Mouse (Mus musculus) ES-Bruce4 (cell line): ENCODE measurements around the gene Kcna7.

ENCODE experiments used
- CTCF ChIP-seq: IDR thresholded peaks from one replicate; pipeline ENCODE4 v1.8.1; 2011; ENCODE audit warnings: low read depth, low read length
- EP300 ChIP-seq: IDR thresholded peaks from 2 replicates; pipeline ENCODE4 v1.6.1; 2011; ENCODE audit warnings: low read depth, low read length; ENCODE audit not compliant: insufficient read depth
- POLR2A ChIP-seq: IDR thresholded peaks from one replicate; pipeline ENCODE4 v1.8.1; 2011; ENCODE audit warnings: low read length; ENCODE audit not compliant: insufficient read depth

DNA sequence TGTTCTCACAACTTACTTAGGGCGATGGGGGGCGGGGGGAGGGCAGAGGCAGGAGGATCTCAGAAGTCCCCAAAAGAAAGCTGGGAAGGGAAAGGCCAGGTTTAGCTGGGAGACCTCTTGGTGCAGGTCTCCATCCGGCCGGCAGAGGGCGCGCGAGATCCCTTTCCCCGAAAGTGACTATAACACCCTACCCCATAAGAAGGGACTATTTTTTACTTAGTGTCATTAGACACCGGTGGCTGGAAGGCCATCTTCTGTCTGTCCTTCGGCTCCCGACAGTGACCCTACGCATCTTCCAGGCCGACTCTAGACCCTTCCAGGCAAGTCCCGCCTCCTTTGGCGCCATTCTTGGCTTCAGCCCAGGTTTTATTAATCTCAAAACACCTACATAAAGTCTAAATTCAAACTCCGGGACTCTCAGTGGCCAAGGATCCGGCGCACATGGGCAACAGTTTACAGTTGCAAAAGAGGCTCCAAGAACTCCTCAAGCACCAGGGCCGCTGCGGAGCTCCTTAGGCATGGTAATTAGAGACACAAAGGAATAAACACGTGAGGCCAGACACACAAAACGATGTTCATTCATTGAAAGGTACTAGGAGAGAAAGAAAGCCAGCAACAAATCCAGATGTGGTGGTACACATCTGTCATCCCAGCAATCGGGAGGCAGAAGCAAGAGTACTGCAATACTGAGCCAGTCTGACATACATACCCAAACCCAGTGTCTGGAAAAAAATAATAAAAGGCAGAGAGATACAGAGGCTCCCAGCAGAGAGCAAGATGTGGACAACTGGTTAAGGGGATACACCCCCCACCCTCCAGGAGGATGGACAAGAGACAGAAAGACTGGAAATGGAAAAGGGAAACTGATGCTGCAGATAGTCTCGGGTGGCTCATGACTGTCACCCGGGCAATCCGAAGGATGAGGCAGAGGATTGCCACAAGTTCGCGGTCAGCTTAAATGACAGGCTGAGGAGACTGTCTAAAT is at the start of gene Kcna7:
- peak; percentile 87 for TF ChIP-seq CTCF
- TF ChIP-seq POLR2A = no peak
- TF ChIP-seq EP300 = no peak
